Mouse (Mus musculus): Measurements from ENCODE around the gene Gm14325. TPM values are rescaled to one million over a fixed set of nuclear protein-coding genes. Genes with fewer than 3 reads are reported as not detected.
A peak's percentile ranks its signal among the peaks of the same experiment; 100 is the strongest.
"Not testable (repeated sequence)": the region's sequence is repeated elsewhere in the genome, so short reads cannot be mapped to it uniquely, and the experiment has no call there.

Gm14325 gene
- 19.8 and 22.5 TPM in 2 replicates for polyA plus RNA-seq (2015; fragmentation: Nextera tagmentation; extraction: Ambion mirVana)

DNA sequence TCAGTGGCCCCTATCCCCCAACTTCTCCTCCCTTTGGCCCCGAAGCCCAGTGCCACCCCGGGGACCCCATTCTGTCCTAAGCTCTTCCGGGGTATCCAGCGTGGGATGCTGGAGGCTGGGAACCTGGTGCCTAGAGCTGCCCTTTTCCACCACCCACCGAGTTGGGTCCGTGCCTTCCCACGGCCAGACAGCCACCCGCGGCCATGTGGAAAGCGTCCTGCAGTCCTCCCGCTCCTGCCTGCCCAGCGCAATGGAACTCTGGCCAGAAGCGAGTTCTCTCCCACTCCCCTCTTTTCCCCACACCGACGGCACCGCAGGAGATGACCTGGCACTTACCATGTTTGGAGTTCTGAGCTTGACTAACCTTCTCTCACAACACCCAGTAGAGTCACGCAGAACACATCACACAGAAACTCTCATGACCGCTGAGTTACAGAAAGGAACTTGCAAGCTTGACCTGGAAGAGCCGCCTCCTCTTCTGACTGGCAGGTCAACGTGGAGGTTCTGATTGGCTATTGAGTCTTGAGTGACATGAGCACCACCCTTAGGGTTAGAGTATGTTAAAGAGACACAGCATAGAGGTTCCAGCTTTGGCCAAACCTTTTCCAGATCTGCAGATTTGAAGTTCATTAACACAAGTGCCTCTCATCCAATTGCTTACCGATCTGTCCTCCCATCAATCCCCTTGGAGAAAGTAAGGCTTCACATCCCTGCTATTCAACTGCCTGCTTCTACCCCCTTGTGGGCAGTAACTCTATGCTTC, at the start of gene Gm14325:
Gene Gm14325, minus strand, starts transcription at position 436 of the 763 bp plus-strand sequence.
- H3K27ac ChIP-seq (replicated peaks); H3K9ac ChIP-seq (ENCODE audit: low read length); H3K36me3 ChIP-seq (ENCODE audit: control insufficient read depth, insufficient read depth, low read length); H3K27me3 ChIP-seq (ENCODE audit: control insufficient read depth, insufficient read depth, low read length); ATAC-seq (ENCODE audit: low FRiP score, low TSS enrichment); H3K9me3 ChIP-seq (ENCODE audit: control insufficient read depth, low read length); H3K4me1 ChIP-seq (replicated peaks; ENCODE audit: control insufficient read depth, insufficient read depth): not testable (repeated sequence)
- 4% methylated on average over 16 of the region's 21 CpGs for WGBS
- TF ChIP-seq CTCF (IDR thresholded peaks at IDR 0.05; ENCODE audit: low read depth): 0 out of 2 replicates have a peak, but pooled peaks have one; percentile 16
- peak within 1 kb of the TSS; percentile 37 for H3K4me2 ChIP-seq (replicated peaks; ENCODE audit: low read depth)
- peak within 1 kb of the TSS; percentile 32 for H3K4me3 ChIP-seq (ENCODE audit: low read depth, low read length)
- peak; percentile 56 for DNase-seq (ENCODE audit: low spot score)

DNA sequence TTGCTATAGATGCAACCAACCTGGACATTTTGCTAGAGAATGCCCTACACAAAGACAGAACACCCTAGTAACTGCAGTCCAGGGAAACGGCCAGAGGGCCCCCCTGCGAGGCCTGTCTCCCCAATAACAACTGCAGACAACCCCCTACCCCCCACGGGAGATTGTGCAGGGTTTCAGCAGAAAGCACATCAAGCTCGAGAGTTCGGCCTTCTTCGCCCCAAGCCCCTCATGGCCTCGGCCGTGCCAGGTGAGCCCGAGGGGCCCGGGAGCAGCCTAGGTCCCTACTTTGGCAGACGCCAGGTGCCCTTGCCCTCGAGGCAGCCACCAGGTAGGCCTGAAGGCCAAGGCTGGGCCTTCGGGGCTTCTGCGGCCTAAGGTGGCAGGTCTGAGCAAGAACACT, 47.6 kb upstream of the Gm14325 start:
- H3K9me3 ChIP-seq (ENCODE audit: control insufficient read depth, low read length); H3K27ac ChIP-seq (replicated peaks); DNase-seq (ENCODE audit: low spot score); H3K9ac ChIP-seq (ENCODE audit: low read length); ATAC-seq (ENCODE audit: low FRiP score, low TSS enrichment); H3K4me3 ChIP-seq (ENCODE audit: low read depth, low read length); H3K36me3 ChIP-seq (ENCODE audit: control insufficient read depth, insufficient read depth, low read length); H3K4me2 ChIP-seq (replicated peaks; ENCODE audit: low read depth); H3K27me3 ChIP-seq (ENCODE audit: control insufficient read depth, insufficient read depth, low read length); H3K4me1 ChIP-seq (replicated peaks; ENCODE audit: control insufficient read depth, insufficient read depth): not testable (repeated sequence)
- WGBS: 91% methylated on average over 11 of the region's 14 CpGs

DNA sequence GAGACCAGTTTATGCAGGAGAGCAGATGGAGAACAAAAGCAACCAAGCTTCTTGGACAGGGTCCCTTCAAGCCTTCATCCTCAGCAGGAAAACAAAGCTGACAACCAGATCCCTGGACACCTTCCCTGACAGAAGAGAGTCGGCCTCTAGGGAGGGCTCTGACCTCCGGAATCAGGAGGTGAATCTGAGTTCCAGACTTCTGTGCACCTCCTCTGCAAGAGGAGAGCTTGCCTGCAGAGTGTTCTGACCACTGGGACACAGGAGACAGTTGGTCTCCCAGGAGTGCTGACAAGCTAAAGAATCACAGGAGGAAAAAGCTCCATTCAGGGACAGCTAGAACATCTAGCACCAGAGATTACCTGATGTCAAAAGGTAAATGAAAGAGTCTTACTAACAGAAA, 22.1 kb upstream of the Gm14325 start:
- not testable (repeated sequence) for ATAC-seq (ENCODE audit: low FRiP score, low TSS enrichment); H3K27me3 ChIP-seq (ENCODE audit: control insufficient read depth, insufficient read depth, low read length); H3K9ac ChIP-seq (ENCODE audit: low read length); H3K36me3 ChIP-seq (ENCODE audit: control insufficient read depth, insufficient read depth, low read length); H3K4me1 ChIP-seq (replicated peaks; ENCODE audit: control insufficient read depth, insufficient read depth); H3K27ac ChIP-seq (replicated peaks); H3K9me3 ChIP-seq (ENCODE audit: control insufficient read depth, low read length); H3K4me2 ChIP-seq (replicated peaks; ENCODE audit: low read depth); DNase-seq (ENCODE audit: low spot score); H3K4me3 ChIP-seq (ENCODE audit: low read depth, low read length)
- 74% methylated on average over 2 of the region's 2 CpGs for WGBS

DNA sequence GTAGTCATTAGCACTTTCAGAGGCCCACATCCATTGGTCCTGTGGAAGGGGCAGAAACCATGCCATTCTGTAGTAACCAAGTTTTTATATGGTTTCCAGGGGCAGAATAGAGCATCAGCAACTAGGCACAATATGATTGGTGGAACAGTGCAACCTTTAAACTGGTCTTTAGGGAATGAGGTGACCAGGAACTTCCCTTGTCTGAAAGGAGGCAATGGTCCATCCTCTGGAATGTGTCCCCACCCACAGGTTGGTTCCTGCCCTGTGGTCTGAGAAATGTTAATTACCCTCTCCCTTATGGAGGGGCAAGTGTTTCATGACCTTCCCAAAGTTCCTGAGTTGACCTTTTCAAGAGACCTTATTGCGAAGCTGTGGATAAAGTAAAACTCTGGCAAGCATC, 3.5 kb upstream of the Gm14325 start:
- not testable (repeated sequence) for H3K36me3 ChIP-seq (ENCODE audit: control insufficient read depth, insufficient read depth, low read length); ATAC-seq (ENCODE audit: low FRiP score, low TSS enrichment)
- 74% methylated on average over 1 of the region's 1 CpGs for WGBS

DNA sequence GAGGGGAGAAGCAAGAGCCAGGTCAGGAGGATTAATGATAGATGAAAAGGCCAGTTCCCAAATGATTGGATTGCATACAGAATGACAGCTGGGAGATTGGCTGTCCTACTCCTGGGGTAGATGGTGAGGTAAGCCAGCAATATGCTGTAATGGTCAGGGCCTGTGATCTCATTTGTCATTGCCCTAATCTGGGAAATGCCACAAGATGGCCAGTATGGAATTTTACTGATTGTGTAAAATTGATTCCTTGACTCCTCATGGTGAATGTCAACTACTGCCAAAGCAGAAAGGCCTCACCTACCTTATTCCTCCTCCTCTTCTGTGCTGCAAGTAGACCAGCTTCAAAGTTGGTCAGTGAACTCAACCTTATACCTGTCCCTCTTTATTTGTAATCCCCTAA, 3.4 kb downstream of the Gm14325 start:
- H3K9ac ChIP-seq (ENCODE audit: low read length); H3K4me3 ChIP-seq (ENCODE audit: low read depth, low read length); H3K4me2 ChIP-seq (replicated peaks; ENCODE audit: low read depth); DNase-seq (ENCODE audit: low spot score); H3K27ac ChIP-seq (replicated peaks); ATAC-seq (ENCODE audit: low FRiP score, low TSS enrichment); H3K4me1 ChIP-seq (replicated peaks; ENCODE audit: control insufficient read depth, insufficient read depth); H3K9me3 ChIP-seq (ENCODE audit: control insufficient read depth, low read length); H3K27me3 ChIP-seq (ENCODE audit: control insufficient read depth, insufficient read depth, low read length); H3K36me3 ChIP-seq (ENCODE audit: control insufficient read depth, insufficient read depth, low read length): not testable (repeated sequence)

More for the DNA sequence above, 3.5 kb upstream of the Gm14325 start:
- not testable (repeated sequence) for H3K27me3 ChIP-seq (ENCODE audit: control insufficient read depth, insufficient read depth, low read length); DNase-seq (ENCODE audit: low spot score); H3K9me3 ChIP-seq (ENCODE audit: control insufficient read depth, low read length); H3K9ac ChIP-seq (ENCODE audit: low read length); H3K4me3 ChIP-seq (ENCODE audit: low read depth, low read length); H3K4me2 ChIP-seq (replicated peaks; ENCODE audit: low read depth); H3K4me1 ChIP-seq (replicated peaks; ENCODE audit: control insufficient read depth, insufficient read depth); H3K27ac ChIP-seq (replicated peaks)

DNA sequence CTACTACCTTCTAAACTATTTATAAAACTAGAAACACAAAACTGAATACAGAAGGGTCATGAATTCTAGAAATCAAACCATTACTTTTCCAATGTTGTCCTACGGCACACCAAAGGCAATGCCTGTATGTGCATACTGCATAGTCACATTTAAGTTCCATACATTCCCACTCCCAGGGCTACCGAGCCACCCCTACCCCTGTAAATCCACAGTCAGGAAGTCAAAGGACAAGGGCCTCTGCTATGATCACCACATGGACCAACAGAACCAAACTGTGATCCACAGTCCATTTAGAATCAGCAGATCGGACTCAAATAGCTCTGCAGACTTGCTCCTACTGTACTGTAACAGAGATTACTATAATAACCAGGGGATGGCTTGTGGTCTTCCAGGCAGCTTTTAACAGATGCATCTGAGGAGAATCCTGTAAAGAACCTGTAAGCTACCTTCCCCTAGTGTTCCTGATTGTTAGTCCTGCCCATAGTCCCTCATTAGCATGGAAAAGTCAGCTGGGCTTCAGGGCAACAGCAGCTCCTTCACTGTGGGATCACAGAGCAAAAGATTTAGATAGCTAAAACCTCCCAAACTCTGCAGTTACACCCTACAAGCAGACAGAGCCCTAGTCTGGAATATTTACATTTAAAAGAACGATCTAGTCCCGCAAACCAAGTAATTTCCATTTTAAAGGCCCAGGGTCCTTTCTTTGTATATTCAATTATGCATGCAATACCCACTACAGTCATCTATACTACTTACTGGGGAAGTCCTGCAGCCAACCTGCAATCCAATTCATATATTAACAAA, 4.2 kb downstream of the Gm14325 start:
- not testable (repeated sequence) for DNase-seq (ENCODE audit: low spot score); H3K4me1 ChIP-seq (replicated peaks; ENCODE audit: control insufficient read depth, insufficient read depth); H3K4me3 ChIP-seq (ENCODE audit: low read depth, low read length); H3K9ac ChIP-seq (ENCODE audit: low read length); H3K9me3 ChIP-seq (ENCODE audit: control insufficient read depth, low read length); H3K36me3 ChIP-seq (ENCODE audit: control insufficient read depth, insufficient read depth, low read length); H3K27ac ChIP-seq (replicated peaks); H3K27me3 ChIP-seq (ENCODE audit: control insufficient read depth, insufficient read depth, low read length); H3K4me2 ChIP-seq (replicated peaks; ENCODE audit: low read depth); ATAC-seq (ENCODE audit: low FRiP score, low TSS enrichment)
- 95% methylated on average over 5 of the region's 5 CpGs for WGBS

All from stomach, postnatal 0 days (tissue).